Mouse (Mus musculus) adipocyte (in vitro differentiated cells): ENCODE measurements around the gene Phf2.

Experiments used
- DNase-seq: peaks from one replicate; pipeline ENCODE4 v3.0.0-alpha.2; 2016; ENCODE audit warnings: low spot score

Gene Phf2

DNA sequence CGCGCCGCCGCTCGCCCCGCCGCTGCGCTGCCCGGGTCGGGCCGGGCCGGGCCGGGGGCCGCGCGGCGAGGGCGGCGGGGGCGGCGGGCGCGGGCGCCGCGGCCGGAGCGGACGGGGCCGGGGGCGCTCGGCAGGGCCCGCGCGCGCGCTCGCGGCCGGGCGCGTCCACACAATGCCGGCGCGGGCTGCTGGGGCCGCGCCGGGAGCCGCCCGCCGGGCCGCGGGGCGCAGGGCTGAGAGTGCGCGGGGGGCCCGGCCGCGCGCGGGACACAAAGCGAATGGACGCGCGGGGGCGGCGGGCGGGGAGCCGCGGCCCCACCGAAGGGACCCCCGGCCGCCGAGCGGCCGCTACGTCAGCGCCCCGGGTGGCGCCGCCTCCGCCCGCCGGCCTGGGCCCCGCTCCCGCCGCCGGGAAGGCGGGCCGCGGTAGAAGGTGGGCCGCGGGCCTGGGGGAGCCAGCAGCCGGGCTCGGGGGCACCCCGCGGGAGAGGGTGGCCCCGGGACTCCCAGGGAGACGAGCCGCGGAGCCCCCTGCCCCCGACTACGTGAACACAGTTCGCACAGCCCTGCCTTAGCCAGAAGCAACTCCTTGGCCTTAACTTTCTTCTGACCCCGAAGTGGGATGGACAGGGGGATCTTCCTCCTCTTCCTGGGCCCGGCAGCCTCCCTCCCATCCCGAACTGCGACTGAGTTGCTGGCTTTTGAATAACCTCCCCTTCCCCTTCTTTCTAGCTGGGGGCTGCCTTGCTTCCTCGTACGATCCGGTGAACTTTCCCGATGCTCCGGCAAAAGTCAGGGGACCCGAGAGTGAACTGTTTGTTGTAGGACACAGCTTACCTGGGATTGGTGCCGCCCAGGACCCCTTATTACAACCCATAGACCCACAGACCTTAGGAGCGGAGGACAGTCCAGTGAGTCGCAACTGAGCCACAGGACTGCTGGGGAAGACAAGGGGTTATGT, at the start of gene Phf2:
Gene Phf2 (minus strand): TSS at position 349 of the 961 bp plus-strand sequence.
- no peak for DNase-seq

DNA sequence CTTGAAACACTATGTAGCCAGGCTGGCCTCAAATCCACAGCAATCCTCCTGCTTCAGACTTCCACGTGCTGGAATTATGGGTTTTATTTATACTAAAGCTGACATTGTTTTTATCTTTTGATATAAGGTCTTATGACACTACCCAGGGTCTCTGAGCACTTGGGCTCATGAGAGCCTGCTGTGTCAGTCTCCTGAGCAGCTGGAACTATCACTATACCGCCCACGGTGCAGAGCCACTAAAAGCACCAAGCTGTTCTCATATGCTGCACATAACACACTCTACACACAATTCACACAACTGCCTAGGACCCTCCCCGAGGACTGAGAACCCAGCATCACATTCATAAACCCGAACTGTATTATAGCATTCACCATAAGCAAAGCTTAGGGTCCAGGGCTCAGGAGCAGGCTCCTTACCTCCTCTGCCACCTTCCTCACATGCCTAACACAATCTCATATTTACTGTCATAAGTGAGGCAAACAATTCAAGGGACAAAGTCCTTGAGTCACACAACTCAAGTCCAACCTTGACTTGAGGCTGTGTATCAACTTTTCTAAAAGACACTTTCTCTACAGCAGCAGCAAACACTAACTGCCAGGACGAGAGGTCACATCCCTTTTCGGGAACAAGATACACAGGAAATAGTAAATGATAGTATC, 49.0 kb upstream of the Phf2 start:
- no peak for DNase-seq

DNA sequence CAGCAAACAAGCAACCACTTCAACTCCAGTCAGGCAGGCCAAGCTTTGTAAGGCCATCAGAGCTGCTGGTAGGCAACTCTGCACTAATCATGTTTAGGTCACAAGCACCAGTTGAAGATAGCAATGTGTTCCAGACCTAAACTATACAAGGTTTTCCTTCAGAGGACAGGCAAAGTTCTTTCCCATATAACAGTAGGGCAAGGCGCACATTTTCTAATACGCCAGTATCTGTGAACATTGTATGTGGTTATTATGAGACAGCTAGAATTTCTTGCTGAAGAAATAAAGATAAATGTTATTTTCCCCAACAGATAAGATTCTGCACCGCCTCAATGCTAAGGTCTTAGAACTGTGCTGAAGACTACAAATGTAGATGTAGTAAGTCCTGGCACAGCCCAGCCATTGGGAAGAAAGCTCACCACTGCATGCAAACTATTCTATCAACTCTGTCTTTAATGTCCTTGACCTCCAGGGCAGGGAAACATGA, 46.2 kb upstream of the Phf2 start:
- no peak for DNase-seq

DNA sequence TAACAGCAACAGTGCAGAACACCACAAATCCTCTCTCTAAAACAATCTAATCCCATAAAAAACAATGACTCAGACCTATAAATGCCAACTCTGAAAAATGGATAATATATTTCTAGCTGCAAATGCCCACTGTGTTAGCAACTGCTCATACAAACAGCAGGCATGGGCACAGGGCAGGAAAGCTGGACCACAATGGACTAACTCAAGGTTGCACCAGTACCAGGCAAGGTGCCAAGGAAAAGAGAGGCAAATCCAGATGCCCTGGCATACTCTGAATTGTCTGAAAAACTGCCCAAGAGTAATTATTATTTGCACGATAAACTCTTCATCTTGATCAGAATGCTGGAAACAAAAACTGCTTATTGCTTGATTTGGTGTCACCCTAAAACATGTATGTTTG, 42.8 kb upstream of the Phf2 start:
- DNase-seq, result peak; percentile 81

DNA sequence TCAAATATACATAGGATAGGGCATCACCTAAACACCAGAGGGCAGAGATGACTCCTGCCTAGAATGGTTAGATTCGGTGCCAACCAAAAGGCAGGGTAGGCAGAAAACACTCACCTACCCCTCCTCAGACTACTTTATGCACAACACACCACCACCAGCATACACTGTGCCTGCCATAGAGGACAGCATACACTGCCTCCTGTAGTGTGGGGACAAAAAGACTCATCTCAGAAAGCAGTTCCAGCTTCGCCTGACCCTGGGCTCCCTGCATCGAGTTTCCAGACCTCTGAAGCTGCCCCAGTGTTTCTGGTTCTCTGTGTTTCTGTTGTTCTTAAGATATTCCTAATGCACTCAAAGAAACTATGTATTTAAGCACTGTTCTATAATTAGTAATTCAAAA, 42.2 kb upstream of the Phf2 start:
- no peak for DNase-seq

DNA sequence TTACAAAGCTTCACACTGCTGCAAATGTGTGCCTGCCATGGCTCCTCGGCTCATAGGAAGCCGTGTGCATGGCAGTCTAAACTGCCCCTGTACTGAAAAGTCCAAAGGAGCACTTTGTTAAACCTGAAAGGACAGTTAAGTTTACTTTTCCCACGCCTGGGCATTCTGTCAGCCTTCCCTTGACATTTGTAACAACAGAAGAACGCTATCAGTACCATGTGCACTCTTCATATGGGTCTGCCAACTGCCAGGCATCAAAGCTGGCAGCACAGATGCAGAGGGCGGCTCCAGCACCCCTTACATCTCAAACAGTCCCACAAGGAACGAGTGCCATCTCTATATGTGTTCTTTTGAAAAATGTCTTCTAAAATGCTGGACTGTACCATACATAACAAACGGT, 40.5 kb upstream of the Phf2 start:
- DNase-seq, result no peak

DNA sequence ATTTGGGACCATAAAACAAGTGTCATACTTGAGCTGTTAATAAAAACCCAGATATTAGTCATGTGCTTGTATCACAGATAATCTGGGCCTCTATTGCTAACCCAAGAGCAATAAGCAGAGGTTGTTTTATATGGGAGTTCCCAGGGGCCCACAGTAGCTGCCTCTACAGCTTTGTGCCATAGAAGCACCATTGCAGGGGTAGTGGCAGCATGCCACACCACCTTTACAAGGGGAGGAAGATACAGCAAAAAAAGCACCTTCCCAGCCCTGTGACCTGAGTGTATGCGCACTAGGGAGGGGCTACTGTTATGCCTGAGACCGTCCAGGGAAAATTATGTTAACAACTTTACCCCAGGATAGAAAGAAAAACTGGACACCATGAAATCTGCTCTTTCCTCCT, 34.5 kb upstream of the Phf2 start:
- no peak for DNase-seq

DNA sequence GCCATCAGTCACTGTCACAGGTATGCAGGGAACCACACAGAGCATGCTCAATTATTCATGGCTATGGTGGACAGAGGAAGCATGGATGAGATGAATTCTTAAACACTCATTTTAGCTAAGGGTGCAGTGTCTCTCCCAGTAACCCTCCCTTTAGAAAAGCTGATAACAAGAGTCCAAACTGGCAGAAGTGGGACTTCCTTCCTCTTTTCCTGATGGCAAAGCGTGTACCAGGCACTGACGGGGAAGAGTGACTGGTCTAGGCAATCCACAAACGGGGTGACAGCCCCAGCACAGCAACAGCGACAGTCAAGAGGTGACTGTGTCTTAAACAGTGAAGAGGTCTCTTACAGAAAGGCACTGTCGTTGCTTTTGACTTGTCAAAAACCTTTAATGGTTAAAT, 24.5 kb upstream of the Phf2 start:
- no peak for DNase-seq

DNA sequence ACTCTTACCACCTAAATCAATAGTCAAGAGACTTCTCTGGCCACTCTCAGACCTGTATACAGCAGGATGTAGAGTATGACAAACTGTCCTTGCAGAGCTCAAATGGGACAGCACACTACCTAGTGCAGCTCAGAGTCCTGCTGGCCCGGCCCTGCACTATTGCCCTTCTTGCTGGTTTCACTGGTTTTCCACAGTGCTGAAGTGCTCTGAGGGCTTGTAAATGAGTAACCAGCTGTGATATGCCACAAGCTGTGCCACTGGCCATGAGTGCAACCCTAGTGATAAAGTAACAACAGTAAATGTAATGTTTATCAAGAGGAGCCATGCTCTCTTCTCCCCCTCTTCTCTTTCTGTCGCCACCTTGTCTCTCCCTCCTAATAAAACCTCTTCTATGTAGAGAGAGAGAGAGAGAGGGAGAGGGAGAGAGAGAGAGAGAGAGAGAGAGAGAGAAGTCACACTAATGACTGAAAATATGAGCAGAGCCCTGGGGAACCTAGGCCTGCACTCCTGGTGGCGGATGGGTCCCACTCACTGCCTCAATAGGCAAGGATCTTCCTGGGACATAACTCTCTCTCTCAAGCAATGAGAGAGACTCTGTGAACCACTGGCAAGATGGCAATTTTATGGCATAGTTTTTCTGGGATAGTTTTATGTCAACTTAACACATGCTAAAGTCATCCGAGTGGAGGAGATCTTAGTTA, 19.5 kb upstream of the Phf2 start:
- DNase-seq, result no peak

DNA sequence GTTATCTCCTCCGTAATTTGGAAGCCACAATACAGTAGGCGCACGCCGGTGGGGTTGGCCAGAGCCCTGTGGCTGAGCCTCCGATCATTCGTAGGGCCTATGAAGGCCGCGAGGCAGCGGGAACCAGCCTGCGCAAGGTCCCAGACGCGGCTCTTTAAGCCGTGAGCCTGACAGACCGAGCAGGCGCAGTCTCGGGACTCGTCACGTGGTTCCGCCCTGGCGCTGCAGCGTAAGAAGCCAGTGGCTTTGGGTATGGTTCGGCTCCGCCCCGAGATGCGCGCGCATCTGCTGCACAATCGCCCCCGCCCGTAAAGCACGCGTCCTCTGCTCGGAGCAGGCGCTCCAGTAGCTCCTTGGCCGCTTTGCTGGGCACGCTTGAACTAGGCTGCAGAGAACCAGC, 7.6 kb upstream of the Phf2 start:
- DNase-seq, result peak; percentile 98

DNA sequence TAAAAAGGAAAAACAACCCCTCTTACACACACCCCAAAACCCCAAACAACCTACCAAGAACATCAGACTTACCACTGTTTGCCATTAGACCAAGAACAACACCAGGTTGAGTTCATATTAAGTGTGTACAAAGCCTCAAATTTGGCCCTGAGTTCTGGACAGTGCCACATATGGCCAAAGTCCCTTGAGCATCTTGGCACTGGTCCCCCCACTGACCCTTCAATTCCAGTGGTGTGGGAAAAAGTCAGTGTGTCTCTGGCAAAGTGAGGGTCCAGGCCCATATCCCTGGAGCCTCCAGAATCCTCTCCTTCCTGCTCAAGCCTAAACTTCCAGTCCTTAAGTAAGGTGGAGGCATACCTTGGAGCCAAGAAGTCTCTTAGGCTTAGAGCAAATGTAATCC, 6.9 kb upstream of the Phf2 start:
- peak; percentile 56 for DNase-seq

DNA sequence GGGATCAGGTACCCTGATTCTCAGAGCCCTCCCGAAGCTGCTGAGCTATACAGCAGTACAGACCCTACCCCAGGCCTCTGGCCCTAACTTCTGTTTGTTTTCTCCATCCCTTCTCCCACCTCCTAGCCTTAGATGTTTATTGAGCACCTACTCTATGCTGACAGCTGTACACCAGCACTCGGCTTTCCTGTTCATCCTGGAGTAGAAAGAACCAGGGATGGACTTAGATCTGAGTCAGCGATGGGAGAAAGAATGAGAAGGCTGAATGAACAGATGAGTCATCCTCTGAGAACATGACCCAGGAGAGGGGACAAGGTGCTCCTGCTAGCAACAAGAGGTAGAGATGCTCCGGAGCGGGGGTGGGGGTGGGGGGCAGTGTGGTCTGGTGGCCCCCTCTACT, 1.8 kb upstream of the Phf2 start:
- no peak for DNase-seq

DNA sequence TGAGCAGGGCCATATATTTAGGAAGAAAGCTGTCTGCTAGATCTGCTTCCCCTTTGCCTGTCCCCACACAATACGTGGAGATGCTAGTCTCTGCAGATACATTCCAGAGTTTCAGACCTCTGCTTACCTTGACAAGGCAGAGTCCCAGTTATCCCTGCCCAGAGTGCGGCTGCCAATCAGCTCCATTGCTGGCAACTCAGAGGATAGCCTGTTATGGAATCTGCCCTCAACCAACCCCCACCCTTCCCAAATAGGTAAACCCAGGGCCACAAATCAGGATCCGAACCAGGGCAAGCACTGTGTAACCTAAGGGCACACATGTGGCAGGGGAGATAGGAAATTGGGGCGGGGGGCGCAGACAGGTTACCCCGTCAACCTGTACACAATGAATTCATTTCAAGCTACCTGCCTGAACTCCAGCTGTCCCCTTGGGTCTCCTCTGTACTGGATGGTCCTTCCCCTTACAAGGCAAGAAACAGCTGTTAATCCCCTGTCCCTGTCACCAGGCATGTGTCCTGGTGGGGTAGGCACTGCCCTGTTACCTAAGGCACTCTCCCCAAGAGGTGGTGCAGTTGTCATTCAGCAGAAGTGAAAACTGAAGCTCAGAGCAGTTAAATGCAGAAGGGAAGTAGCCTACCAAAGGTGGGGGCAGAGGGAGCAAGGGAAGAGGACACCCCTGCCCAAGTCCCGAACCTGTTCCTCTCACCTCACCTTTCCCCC, 1.1 kb upstream of the Phf2 start:
- DNase-seq, result no peak

DNA sequence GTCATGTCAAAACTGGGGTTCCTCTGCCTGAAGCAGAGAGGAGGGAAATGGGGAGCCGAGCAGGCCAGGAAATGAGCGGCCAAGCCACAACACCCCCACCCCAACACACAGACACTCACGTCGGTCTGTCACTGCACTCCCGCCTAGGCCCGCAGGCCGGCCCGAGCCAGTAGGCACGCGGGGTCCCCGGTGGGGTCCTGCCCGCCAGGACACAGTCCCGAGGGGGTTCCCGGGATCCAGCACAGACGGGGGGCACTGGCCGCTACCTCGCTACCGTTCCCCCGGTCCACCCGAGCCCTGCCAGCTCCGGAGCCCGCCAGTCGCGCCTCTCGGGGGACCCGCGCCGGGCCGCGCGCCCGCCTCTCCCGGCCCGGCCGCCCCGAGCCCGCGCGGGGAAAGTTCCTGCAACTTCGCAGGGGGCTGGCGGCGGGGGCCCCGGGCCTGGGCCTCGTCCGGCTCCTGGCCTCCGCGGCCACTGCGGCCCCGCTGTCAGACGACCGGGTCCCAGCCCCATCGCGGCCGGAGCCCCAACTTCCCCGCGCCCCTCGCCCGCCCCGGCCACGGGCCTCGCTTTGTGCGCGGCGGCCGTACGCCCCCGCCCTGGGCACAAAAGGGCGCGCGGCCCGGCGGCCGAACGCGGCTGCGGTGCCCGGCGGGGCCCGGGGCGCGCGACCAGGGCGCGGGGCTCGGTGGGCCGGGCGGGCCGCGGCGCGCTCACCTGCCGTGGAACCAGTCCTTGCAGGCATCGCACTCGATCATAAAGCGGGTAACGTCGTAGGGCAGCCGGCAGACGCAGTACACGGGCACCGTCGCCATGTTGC, 759 bp downstream of the Phf2 start:
- DNase-seq, result no peak

DNA sequence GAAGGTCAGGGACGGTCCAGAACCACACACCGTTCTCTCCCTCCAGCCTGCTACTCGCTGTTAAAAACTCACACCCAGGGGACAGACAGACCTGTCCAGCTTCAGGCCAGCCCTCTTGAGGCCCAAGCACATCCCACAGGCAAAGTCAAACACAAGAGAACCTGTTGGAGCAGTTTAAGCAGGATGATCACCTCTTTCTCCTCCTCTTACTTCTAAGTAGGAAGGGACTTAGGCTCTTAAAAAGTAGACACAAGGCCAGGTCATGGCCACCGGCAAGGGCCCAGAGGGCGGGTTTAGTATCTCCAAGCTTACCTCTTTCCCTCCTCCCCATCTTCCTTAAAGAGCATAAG, 1.3 kb downstream of the Phf2 start:
- peak; percentile 60 for DNase-seq

DNA sequence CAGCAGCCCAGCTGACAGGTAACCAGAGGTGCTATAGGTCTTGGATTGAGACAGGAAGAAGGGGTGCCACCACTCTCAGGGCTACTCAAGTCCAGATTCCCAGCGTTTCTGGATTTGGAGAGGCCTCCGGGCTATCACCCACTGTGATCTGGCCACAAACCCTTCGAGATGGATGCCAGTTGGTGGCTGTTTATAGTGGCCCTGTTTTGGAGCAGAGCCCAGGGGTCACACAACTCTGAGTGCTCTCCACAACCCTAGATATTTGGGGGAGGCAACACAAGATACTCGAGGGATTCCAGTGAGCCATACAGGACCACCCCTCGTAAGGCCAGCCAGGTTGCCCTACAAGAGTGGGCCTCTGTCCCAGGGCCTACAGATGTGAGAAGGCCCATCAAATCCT, 1.8 kb downstream of the Phf2 start:
- DNase-seq, result no peak

DNA sequence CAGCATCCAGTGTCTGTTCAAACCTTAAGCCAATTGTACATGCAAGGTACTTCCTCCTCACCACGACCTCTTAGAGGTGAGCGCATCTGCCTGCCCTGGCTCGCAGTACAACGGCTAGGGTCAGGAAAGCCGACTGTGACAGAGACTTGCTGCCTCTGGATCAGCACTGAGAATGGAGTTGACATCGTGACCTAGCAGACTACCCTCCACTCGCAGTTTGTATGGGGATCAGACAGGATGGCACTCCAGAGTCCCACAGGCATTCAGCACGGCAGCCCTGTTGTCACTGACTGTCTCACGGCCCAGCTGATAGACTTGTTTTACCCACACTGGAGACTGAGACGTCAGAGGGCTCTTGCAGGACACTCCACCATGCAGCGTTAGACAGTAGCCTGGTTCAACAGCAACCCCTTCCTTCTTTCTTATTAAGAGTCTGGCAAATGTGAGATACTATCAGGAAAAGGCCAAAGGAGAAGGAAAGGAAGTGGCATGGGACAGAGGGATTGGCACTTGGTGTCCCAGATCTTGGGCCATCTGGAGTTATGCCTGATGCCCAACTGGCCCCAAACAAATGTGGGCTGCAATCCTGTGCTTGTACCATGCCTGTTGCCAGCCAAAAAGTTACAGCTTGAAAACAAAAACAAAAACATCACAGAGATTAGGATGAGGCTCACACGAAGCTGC, 6.1 kb downstream of the Phf2 start:
- DNase-seq, result peak; percentile 62

DNA sequence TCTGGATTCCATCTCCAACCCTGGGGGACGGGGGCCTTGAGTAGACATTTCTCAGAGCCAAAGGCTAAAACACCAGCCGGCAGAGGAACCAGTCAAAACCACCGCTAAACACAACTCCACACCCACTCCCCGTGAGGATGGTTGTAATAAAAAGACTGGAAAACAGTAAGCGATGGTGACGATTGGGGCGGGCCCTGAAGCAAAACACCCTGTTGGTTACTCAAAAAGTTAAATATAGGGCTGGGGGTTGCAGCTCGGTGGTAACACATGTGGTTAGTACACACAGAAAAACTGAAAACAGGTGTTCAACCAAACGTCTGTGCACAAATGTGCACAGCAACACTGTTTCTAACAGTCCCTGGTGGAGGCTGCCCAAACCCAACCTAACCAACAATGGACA, 7.4 kb downstream of the Phf2 start:
- DNase-seq, result no peak

DNA sequence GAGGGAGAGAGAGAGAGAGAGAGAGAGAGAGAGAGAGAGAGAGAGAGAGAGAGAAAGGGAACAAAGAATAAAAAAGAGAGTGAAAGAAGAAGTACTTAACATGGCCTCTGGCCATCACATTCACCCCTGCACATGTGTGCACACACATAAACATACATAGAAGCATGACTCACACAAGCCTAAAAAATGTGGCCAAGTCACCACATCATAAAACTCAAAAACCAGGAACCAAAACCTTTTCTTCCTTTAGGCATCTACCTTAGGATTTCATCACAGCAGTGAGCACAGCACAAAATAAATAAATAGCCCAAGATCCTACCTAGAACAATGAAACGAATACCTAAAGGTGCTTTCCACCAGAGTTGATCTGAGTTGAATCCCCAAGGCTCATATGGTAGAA, 9.0 kb downstream of the Phf2 start:
- DNase-seq, result no peak

DNA sequence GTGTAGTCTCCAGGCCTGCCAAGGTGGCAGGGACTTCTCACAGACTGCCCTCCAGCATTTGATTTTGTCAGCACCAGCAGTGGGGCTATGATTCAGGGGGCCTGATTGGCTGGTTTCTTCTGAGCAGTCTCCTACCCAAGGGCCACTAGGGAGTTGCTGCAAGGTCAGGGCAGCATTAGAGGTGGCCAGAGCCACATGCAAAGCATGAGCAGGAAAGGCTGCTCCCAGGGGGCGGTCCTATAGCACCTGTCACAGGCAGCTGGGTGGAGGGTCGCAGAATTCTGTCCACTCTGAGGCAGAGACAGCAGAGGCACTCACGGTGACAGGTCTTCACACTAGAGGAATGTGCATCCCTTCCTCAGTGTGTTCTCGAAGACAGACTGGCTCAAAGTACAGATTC, 12.1 kb downstream of the Phf2 start:
- no peak for DNase-seq

DNA sequence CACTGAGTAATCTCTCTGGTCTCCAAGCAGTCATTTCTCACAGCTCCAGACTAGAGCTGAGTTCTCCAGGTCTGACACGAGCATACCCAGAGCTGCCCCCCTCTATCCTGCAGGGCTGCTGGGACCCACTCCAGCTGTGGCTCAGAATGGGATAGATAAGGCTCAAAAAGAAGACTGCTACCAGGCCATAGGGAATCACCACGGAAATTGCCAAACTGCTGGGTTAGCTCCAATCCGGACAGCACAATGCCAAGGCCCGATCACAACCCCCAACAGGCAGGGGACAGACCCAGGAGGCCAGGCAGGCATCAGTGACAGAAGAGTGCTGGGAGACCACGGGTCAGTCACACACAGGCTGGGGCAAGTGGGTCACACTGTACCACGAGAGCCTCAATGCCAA, 12.9 kb downstream of the Phf2 start:
- DNase-seq, result peak; percentile 66
